Mouse (Mus musculus): ENCODE measurements at regions not wholly inside any gene's neighbourhood (a gene's known extent, or its start where the extent isn't known, plus 50 kb on each side); places are given as distances from the start of the nearest gene placed in this dataset.

GRCm38 (mm10) chr9:24899206-24899928 is 125.3 kb upstream of the Tbx20 start:
- no peaks in the 10 kb centered on the region for H3K9me3 ChIP-seq
- H3K36me3 ChIP-seq = no peaks in the 10 kb centered on the region
- no peaks in the 10 kb centered on the region for H3K4me1 ChIP-seq (replicated peaks)
- 83% methylated on average over 7 of the region's 7 CpGs for WGBS
- no peak overlapping the region for H3K4me2 ChIP-seq
- H3K27ac ChIP-seq (replicated peaks) = no peak overlapping the region
- ATAC-seq (ENCODE audit: low read depth) = no peak
- no peak overlapping the region for H3K9ac ChIP-seq
- no peak overlapping the region for H3K4me3 ChIP-seq
- H3K27me3 ChIP-seq = no peaks in the 10 kb centered on the region

- Histone ChIP-seq H3K27me3 (no peaks in the 10 kb centered on the region), H3K9ac (no peak overlapping the region), H3K4me3 (no peak overlapping the region), H3K36me3 (no peaks in the 10 kb centered on the region), H3K9me3 (no peaks in the 10 kb centered on the region), H3K27ac (replicated peaks) (no peak overlapping the region), H3K4me2 (no peak overlapping the region), H3K4me1 (replicated peaks) (peaks cover 1% of the 10 kb centered on the region; the same call in 1 of the 2 replicates)
- 65% methylated on average over 5 of the region's 5 CpGs for WGBS
- ATAC-seq (ENCODE audit: low read depth) = no peak
Measured at GRCm38 (mm10) chr9:24903706-24904105, 129.6 kb upstream of the Tbx20 start.

GRCm38 (mm10) chr9:24909086-24909979 is 135.2 kb upstream of the Tbx20 start:
- Histone ChIP-seq H3K27ac (replicated peaks) (no peak overlapping the region), H3K36me3 (no peaks in the 10 kb centered on the region), H3K27me3 (no peaks in the 10 kb centered on the region; the same call in 1 of the 2 replicates), H3K4me1 (replicated peaks) (peaks cover 15% of the 10 kb centered on the region), H3K4me3 (no peak overlapping the region), H3K9ac (no peak overlapping the region), H3K9me3 (no peaks in the 10 kb centered on the region), H3K4me2 (no peak overlapping the region)
- WGBS = 51% methylated on average over 8 of the region's 8 CpGs
- peak; percentile 75; the same call in 1 of the 2 replicates for ATAC-seq (ENCODE audit: low read depth)

- Histone ChIP-seq H3K4me3 (no peak overlapping the region), H3K9me3 (no peaks in the 10 kb centered on the region), H3K4me1 (replicated peaks) (peaks cover 15% of the 10 kb centered on the region), H3K27ac (replicated peaks) (no peak overlapping the region), H3K9ac (no peak overlapping the region), H3K27me3 (no peaks in the 10 kb centered on the region; the same call in 1 of the 2 replicates), H3K36me3 (no peaks in the 10 kb centered on the region), H3K4me2 (no peak overlapping the region)
- ATAC-seq (ENCODE audit: low read depth) = peak; percentile 32; the same call in 1 of the 2 replicates
- 67% methylated on average over 5 of the region's 5 CpGs for WGBS
Measured at GRCm38 (mm10) chr9:24910738-24911137, 136.6 kb upstream of the Tbx20 start.

- no peak overlapping the region for H3K4me2 ChIP-seq
- no peak for ATAC-seq (ENCODE audit: low read depth)
- no peaks in the 10 kb centered on the region for H3K4me1 ChIP-seq (replicated peaks)
- H3K27ac ChIP-seq (replicated peaks) = no peak overlapping the region
- no peak overlapping the region for H3K4me3 ChIP-seq
- H3K27me3 ChIP-seq = no peaks in the 10 kb centered on the region
- H3K36me3 ChIP-seq = no peaks in the 10 kb centered on the region
- no peak overlapping the region for H3K9ac ChIP-seq
- no peaks in the 10 kb centered on the region for H3K9me3 ChIP-seq
- WGBS = 91% methylated on average over 9 of the region's 9 CpGs
Measured at GRCm38 (mm10) chr9:24920031-24920445, 145.9 kb upstream of the Tbx20 start.

- 69% methylated on average over 4 of the region's 4 CpGs for whole genome bisulfite sequencing
- ATAC-seq (ENCODE audit: low read depth) = no peak
- Histone ChIP-seq H3K9ac (no peak overlapping the region), H3K4me3 (no peak overlapping the region), H3K27me3 (no peaks in the 10 kb centered on the region), H3K4me2 (no peak overlapping the region), H3K36me3 (no peaks in the 10 kb centered on the region), H3K9me3 (no peaks in the 10 kb centered on the region), H3K4me1 (replicated peaks) (no peaks in the 10 kb centered on the region), H3K27ac (replicated peaks) (no peak overlapping the region)
Measured at GRCm38 (mm10) chr9:24922051-24922860, 148.2 kb upstream of the Tbx20 start.

GRCm38 (mm10) chr9:24923514-24923913 is 149.4 kb upstream of the Tbx20 start:
- Histone ChIP-seq H3K36me3 (no peaks in the 10 kb centered on the region), H3K4me1 (replicated peaks) (no peaks in the 10 kb centered on the region), H3K9me3 (no peaks in the 10 kb centered on the region), H3K27ac (replicated peaks) (no peak overlapping the region), H3K27me3 (no peaks in the 10 kb centered on the region), H3K4me2 (no peak overlapping the region), H3K9ac (no peak overlapping the region), H3K4me3 (no peak overlapping the region)
- no peak for ATAC-seq (ENCODE audit: low read depth)
- WGBS = 91% methylated on average over 5 of the region's 5 CpGs

- ATAC-seq (ENCODE audit: low read depth) = no peak
- H3K4me2 ChIP-seq = no peak overlapping the region
- WGBS = 55% methylated on average over 3 of the region's 3 CpGs
- H3K9ac ChIP-seq = no peak overlapping the region
- no peaks in the 10 kb centered on the region for H3K4me1 ChIP-seq (replicated peaks)
- no peaks in the 10 kb centered on the region for H3K36me3 ChIP-seq
- no peaks in the 10 kb centered on the region for H3K27me3 ChIP-seq
- H3K9me3 ChIP-seq = no peaks in the 10 kb centered on the region
- H3K27ac ChIP-seq (replicated peaks) = no peak overlapping the region
- H3K4me3 ChIP-seq = no peak overlapping the region
Measured at GRCm38 (mm10) chr9:24937731-24938130, 151.5 kb upstream of the Gm10181 start.

- H3K9me3 ChIP-seq = no peaks in the 10 kb centered on the region
- WGBS = 89% methylated on average over 5 of the region's 5 CpGs
- H3K4me3 ChIP-seq = no peak overlapping the region
- H3K27ac ChIP-seq (replicated peaks) = no peak overlapping the region
- no peak overlapping the region for H3K9ac ChIP-seq
- no peaks in the 10 kb centered on the region for H3K27me3 ChIP-seq
- H3K36me3 ChIP-seq = no peaks in the 10 kb centered on the region
- H3K4me2 ChIP-seq = no peak overlapping the region
- ATAC-seq (ENCODE audit: low read depth) = no peak
- peaks cover 7% of the 10 kb centered on the region; the same call in 1 of the 2 replicates for H3K4me1 ChIP-seq (replicated peaks)
Measured at GRCm38 (mm10) chr9:24942943-24943342, 146.3 kb upstream of the Gm10181 start.

GRCm38 (mm10) chr9:24943830-24944229 is 145.4 kb upstream of the Gm10181 start:
- Histone ChIP-seq H3K4me1 (replicated peaks) (peaks cover 7% of the 10 kb centered on the region; the same call in 1 of the 2 replicates), H3K27me3 (no peaks in the 10 kb centered on the region), H3K9ac (no peak overlapping the region), H3K9me3 (no peaks in the 10 kb centered on the region), H3K27ac (replicated peaks) (no peak overlapping the region), H3K36me3 (no peaks in the 10 kb centered on the region), H3K4me2 (no peak overlapping the region), H3K4me3 (no peak overlapping the region)
- 4% methylated on average over 6 of the region's 6 CpGs for whole genome bisulfite sequencing
- peak; percentile 61; the same call in 1 of the 2 replicates for ATAC-seq (ENCODE audit: low read depth)

GRCm38 (mm10) chr9:24952516-24952915 is 136.7 kb upstream of the Gm10181 start:
- no peaks in the 10 kb centered on the region for H3K36me3 ChIP-seq
- ATAC-seq (ENCODE audit: low read depth) = no peak
- no peak overlapping the region for H3K27ac ChIP-seq (replicated peaks)
- no peaks in the 10 kb centered on the region for H3K4me1 ChIP-seq (replicated peaks)
- no peak overlapping the region for H3K9ac ChIP-seq
- H3K4me3 ChIP-seq = no peak overlapping the region
- 40% methylated on average over 23 of the region's 23 CpGs for WGBS
- H3K4me2 ChIP-seq = no peak overlapping the region
- H3K27me3 ChIP-seq = no peaks in the 10 kb centered on the region
- no peaks in the 10 kb centered on the region for H3K9me3 ChIP-seq

GRCm38 (mm10) chr9:24955641-24956040 is 133.6 kb upstream of the Gm10181 start:
- H3K4me2 ChIP-seq = no peak overlapping the region
- no peak for ATAC-seq (ENCODE audit: low read depth)
- H3K27ac ChIP-seq (replicated peaks) = no peak overlapping the region
- H3K9me3 ChIP-seq = no peaks in the 10 kb centered on the region
- no peaks in the 10 kb centered on the region for H3K4me1 ChIP-seq (replicated peaks)
- H3K4me3 ChIP-seq = no peak overlapping the region
- 44% methylated on average over 5 of the region's 5 CpGs for WGBS
- no peaks in the 10 kb centered on the region for H3K36me3 ChIP-seq
- no peak overlapping the region for H3K9ac ChIP-seq
- no peaks in the 10 kb centered on the region for H3K27me3 ChIP-seq

Measured in neural tube, embryonic 13.5 days (tissue).